Mouse (Mus musculus) olfactory bulb, adult 2 months (tissue): ENCODE data around the gene Thada.

Source experiments
- CTCF ChIP-seq: fragments of 200-500 bp; IDR thresholded peaks from 2 replicates; pipeline ENCODE4 v1.5.1; 2012; ENCODE audit warnings: low read depth, mild to moderate bottlenecking, low read length, moderate library complexity; ENCODE audit not compliant: insufficient read depth
- POLR2A ChIP-seq: fragments of 200-500 bp; IDR thresholded peaks from 2 replicates; pipeline ENCODE4 v1.6.1; 2012; ENCODE audit warnings: mild to moderate bottlenecking, low read depth, low read length, moderate library complexity; ENCODE audit not compliant: insufficient read depth

GRCm38 (mm10) chr17:84156748-84157742, 309.0 kb downstream of the Thada start:
- TF ChIP-seq CTCF: no peak
- no peak for TF ChIP-seq POLR2A
